Mouse (Mus musculus): ENCODE data around the gene Lipe.
"Not testable (repeated sequence)": the region's sequence is repeated elsewhere in the genome, so short reads cannot be mapped to it uniquely, and the experiment has no call there.

DNA sequence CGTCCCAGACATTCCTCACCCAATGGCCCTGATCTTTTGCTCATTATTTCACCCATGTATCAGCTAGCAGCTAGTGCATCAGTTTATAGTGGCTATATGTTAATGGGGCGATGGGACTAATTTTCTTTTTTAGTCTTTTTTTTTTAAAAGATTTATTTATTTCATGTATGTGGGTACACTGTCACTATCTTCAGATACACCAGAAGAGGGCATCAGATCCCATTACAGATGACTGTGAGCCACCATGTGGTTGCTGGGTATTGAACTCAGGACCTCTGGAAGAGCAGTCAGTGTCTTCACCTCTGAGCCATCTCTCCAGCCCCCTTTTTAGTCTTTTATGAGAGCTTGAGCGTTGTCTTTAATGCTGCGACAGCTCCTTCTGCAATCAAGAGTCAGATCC lies 27.9 kb upstream of the Lipe start:
- TF ChIP-seq GATA1, TAL1 (IDR thresholded peaks at IDR 0.05; ENCODE audit: low read length): not testable (repeated sequence)
